In the genomic region with DNA sequence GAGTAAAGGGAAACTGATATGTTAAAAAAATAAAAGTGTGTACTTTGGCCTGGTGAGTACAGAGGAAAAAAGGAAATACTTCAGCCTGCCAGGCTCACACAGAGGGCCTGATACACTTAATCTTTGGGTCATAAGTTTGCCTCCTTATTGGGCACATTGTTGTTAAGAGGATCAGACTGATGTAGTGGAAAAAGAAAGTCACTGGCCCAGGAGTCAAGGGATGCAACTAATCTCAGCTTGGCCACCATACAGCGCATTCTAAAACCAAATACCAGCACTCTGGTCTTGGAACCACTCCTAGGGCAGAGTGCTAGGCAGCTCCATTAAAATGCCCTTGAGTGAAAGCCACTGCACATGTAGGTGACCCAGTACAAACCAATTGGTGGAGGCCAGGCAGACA, we compare ENCODE assay signal across 27 mouse cellular contexts. TPM values are rescaled to one million over a fixed set of nuclear protein-coding genes. Genes with fewer than 3 reads are reported as not detected.
A peak's percentile ranks its signal among the peaks of the same experiment; 100 is the strongest.
DNase-seq lines count a peak whose midpoint lies in the region; ATAC-seq and TF ChIP-seq lines count a peak whose summit lies in the region.
"Had no signal": no experiment of that assay in that cellular context is flagged by ENCODE, and none has a peak within 500 bp of the region (broad histone marks: within the 10 kb centered on the region; RNA-seq: fewer than 3 reads in every experiment).

No protein-coding gene starts in this region.

- ATAC-seq in heart, embryonic 12.5 days (ENCODE audit: insufficient number of reproducible peaks, low FRiP score): peak; percentile 83
- no peak for ATAC-seq in hindbrain, embryonic 16.5 days
- ATAC-seq: intestine, postnatal 0 days had no signal

- peaks cover 5% of the 10 kb centered on the region; the same call in 1 of the 2 replicates for H3K9me3 ChIP-seq in heart, embryonic 12.5 days (replicated peaks)
- peaks cover 4% of the 10 kb centered on the region; the same call in 1 of the 2 replicates for H3K9me3 ChIP-seq in hindbrain, embryonic 16.5 days (ENCODE audit: control insufficient read depth, low read length)
- H3K9me3 ChIP-seq: liver, embryonic 13.5 days; neural tube, embryonic 12.5 days had no signal

- intact Hi-C loops in gastrocnemius, adult 2 months (cut with DNase I): no loop called here
- intact Hi-C loops in heart, postnatal 10 days (cut with DNase I): no loop called here

- no peaks in the 10 kb centered on the region for H3K27me3 ChIP-seq in heart, embryonic 12.5 days (replicated peaks)
- no peaks in the 10 kb centered on the region for H3K27me3 ChIP-seq in hindbrain, embryonic 16.5 days (replicated peaks; ENCODE audit: control insufficient read depth, insufficient read depth, low read length)
- H3K27me3 ChIP-seq: embryonic facial prominence, embryonic 13.5 days; forebrain, embryonic 12.5 days; kidney, embryonic 15.5 days; limb, embryonic 12.5 days; liver, embryonic 13.5 days; neural tube, embryonic 12.5 days had no signal

- peaks cover 7% of the 10 kb centered on the region; the same call in 1 of the 2 replicates for H3K4me1 ChIP-seq in heart, embryonic 12.5 days (replicated peaks)
- H3K4me1 ChIP-seq in hindbrain, embryonic 16.5 days (ENCODE audit: control insufficient read depth, insufficient read depth, low read depth, low read length): no peaks in the 10 kb centered on the region
- H3K4me1 ChIP-seq: forebrain, embryonic 12.5 days; limb, embryonic 12.5 days; liver, embryonic 13.5 days; neural tube, embryonic 12.5 days had no signal

- H3K4me2 ChIP-seq in heart, embryonic 12.5 days: no peak overlapping the region
- H3K4me2 ChIP-seq in hindbrain, embryonic 16.5 days (ENCODE audit: low read length): no peak overlapping the region
- H3K4me2 ChIP-seq: embryonic facial prominence, embryonic 13.5 days; forebrain, embryonic 12.5 days; kidney, embryonic 15.5 days; limb, embryonic 12.5 days; liver, embryonic 13.5 days; neural tube, embryonic 12.5 days had no signal

- peak overlapping the region; percentile 62 for H3K27ac ChIP-seq in gastrocnemius, adult 2 months
- peak overlapping the region; percentile 52 for H3K27ac ChIP-seq in heart, embryonic 12.5 days (ENCODE audit: poor library complexity, severe bottlenecking)
- H3K27ac ChIP-seq in hindbrain, embryonic 16.5 days (ENCODE audit: low read depth, low read length): no peak overlapping the region
- H3K27ac ChIP-seq: embryonic facial prominence, embryonic 13.5 days; forebrain, embryonic 12.5 days; hindbrain, embryonic 10.5 days; kidney, embryonic 15.5 days; limb, embryonic 12.5 days; liver, embryonic 13.5 days; neural tube, embryonic 12.5 days had no signal

- TF ChIP-seq CTCF in gastrocnemius, adult 2 months (IDR thresholded peaks at IDR 0.05): no peak

- DNase-seq in gastrocnemius, adult 2 months: peak; percentile 29
- DNase-seq in gastrocnemius, postnatal 4 days (ENCODE audit: low spot score in 2 of 2): no peak
- peak; percentile 62 for DNase-seq in adipocyte (ENCODE audit: low spot score)
- peak; percentile 17 to 25 for DNase-seq in heart, postnatal 10 days
- DNase-seq in kidney, adult 11 months: no peak
- no peak for DNase-seq in cerebellum, postnatal 10 days
- DNase-seq: cerebellum, adult 11 months; cerebellum, adult 9-11 months; gastrocnemius, postnatal 14 days; kidney, postnatal 36 days; liver, embryonic 13.5 days; lung, adult 2 months; lung, postnatal 14 days; midbrain, embryonic 14.5 days; right cerebral cortex, postnatal 14 days; spleen, adult 18-20 months had no signal

- no peak overlapping the region for H3K9ac ChIP-seq in heart, embryonic 12.5 days
- H3K9ac ChIP-seq in hindbrain, embryonic 16.5 days (ENCODE audit: low read depth, low read length): no peak overlapping the region
- H3K9ac ChIP-seq: embryonic facial prominence, embryonic 13.5 days; forebrain, embryonic 12.5 days; kidney, embryonic 15.5 days; limb, embryonic 12.5 days; liver, embryonic 13.5 days; neural tube, embryonic 12.5 days had no signal

- H3K36me3 ChIP-seq in heart, embryonic 12.5 days: peaks cover 26% of the 10 kb centered on the region
- no peaks in the 10 kb centered on the region for H3K36me3 ChIP-seq in hindbrain, embryonic 16.5 days (ENCODE audit: control insufficient read depth, insufficient read depth, low read length)
- H3K36me3 ChIP-seq: embryonic facial prominence, embryonic 13.5 days; forebrain, embryonic 12.5 days; hindbrain, embryonic 10.5 days; limb, embryonic 12.5 days; neural tube, embryonic 12.5 days had no signal

- WGBS in heart, embryonic 12.5 days: 67% methylated on average over 1 of the region's 1 CpGs
- 93% methylated on average over 1 of the region's 1 CpGs for WGBS in hindbrain, embryonic 16.5 days

- no peak overlapping the region for H3K4me3 ChIP-seq in gastrocnemius, adult 2 months
- H3K4me3 ChIP-seq in heart, embryonic 12.5 days: no peak overlapping the region
- H3K4me3 ChIP-seq in hindbrain, embryonic 16.5 days (ENCODE audit: low read length): no peak overlapping the region
- H3K4me3 ChIP-seq: embryonic facial prominence, embryonic 13.5 days; erythroblast, embryonic 14.5 days; forebrain, embryonic 12.5 days; hindbrain, embryonic 10.5 days; kidney, embryonic 15.5 days; limb, embryonic 12.5 days; liver, embryonic 13.5 days; neural tube, embryonic 12.5 days had no signal

RNA-seq across cellular contexts. Expression of gene Npr3, which starts 28.8 kb away (rescaled TPM):
- total RNA-seq in gastrocnemius, adult 2 months (2021): 1 to 10 TPM; 4.0 to 9.1 TPM
- total RNA-seq in gastrocnemius, postnatal 4 days (2021): 10 to 100 TPM; 11.8 to 14.3 TPM
- 16.4 and 17.6 TPM in 2 replicates for polyA plus RNA-seq in heart, embryonic 12.5 days (2016; fragmentation: Nextera tagmentation; extraction: Ambion mirVana)
- total RNA-seq in heart, postnatal 10 days (2021): 10 to 100 TPM; 29.2 to 32.9 TPM
- polyA plus RNA-seq in hindbrain, embryonic 16.5 days (2015; fragmentation: Nextera tagmentation; extraction: Ambion mirVana): 1.1 and 1.3 TPM in 2 replicates
- total RNA-seq: megakaryocyte-erythroid progenitor cell, adult 5-6 weeks had no signal
- polyA plus RNA-seq: erythroblast, embryonic 14.5 days had no signal

Comparison
In these comparisons a context has a peak if more than half of its experiments do, and no peak if none do; other contexts are left out.
1. DNase-seq: peak in gastrocnemius, adult 2 months (single experiment), adipocyte (single experiment) and heart, postnatal 10 days (2 of 2); none in gastrocnemius, postnatal 4 days (0 of 2), kidney, adult 11 months (single experiment) and cerebellum, postnatal 10 days (0 of 2).